Mouse (Mus musculus) forebrain, embryonic 14.5 days (tissue): ENCODE measurements around the gene Lgals7. TPM values are rescaled to one million over a fixed set of nuclear protein-coding genes. Genes with fewer than 3 reads are reported as not detected.
"Not testable (repeated sequence)": the region's sequence is repeated elsewhere in the genome, so short reads cannot be mapped to it uniquely, and the experiment has no call there.

Experiments used
- ATAC-seq: fragments of 200-750 bp; cut with Nextera tagmentation; 2 replicates; pipeline ENCODE4 v1.8.0; 2017; ENCODE audit warnings: mild to moderate bottlenecking, moderate library complexity
- DNase-seq: peaks from one replicate; pipeline ENCODE4 v3.0.0-alpha.2; 2015; ENCODE audit warnings: low spot score
- H3K27ac ChIP-seq: fragments of 300-500 bp; sonication (generic); 2 replicates; pipeline ENCODE4 v1.5.1; 2014; ENCODE audit warnings: low read depth, mild to moderate bottlenecking, control low read depth, low read length, moderate library complexity
- H3K27me3 ChIP-seq: fragments of 300-500 bp; sonication (generic); replicated peaks from 2 replicates; pipeline ENCODE4 v1.6.1; 2014; ENCODE audit warnings: low read length, control low read depth, mixed read lengths; ENCODE audit not compliant: control insufficient read depth, insufficient read depth
- H3K36me3 ChIP-seq: fragments of 300-500 bp; sonication (generic); 2 replicates; pipeline ENCODE4 v1.6.1; 2014; ENCODE audit warnings: low read length, control low read depth; ENCODE audit not compliant: control insufficient read depth, insufficient read depth
- H3K4me1 ChIP-seq: fragments of 300-500 bp; sonication (generic); 2 replicates; pipeline ENCODE4 v1.6.1; 2014; ENCODE audit warnings: antibody characterized with exemption, low read length, control low read depth; ENCODE audit not compliant: control insufficient read depth, insufficient read depth
- H3K4me2 ChIP-seq: fragments of 300-500 bp; sonication (generic); 2 replicates; pipeline ENCODE4 v1.6.1; 2014; ENCODE audit warnings: mild to moderate bottlenecking, control low read depth, low read length
- H3K4me3 ChIP-seq: fragments of 300-500 bp; sonication (generic); 2 replicates; pipeline ENCODE4 v1.5.1; 2014; ENCODE audit warnings: low read depth, low read length, control low read depth
- H3K9ac ChIP-seq: fragments of 300-500 bp; sonication (generic); 2 replicates; pipeline ENCODE4 v1.6.1; 2014; ENCODE audit warnings: mild to moderate bottlenecking, low read length, control low read depth, moderate library complexity
- H3K9me3 ChIP-seq: fragments of 300-500 bp; sonication (generic); replicated peaks from 2 replicates; pipeline ENCODE4 v1.6.1; 2016; ENCODE audit warnings: low read length, control low read depth, mixed read lengths; ENCODE audit not compliant: control insufficient read depth
- WGBS: fragments of 180-500 bp; shearing (Covaris S2); extraction: QIAGEN DNeasy Blood & Tissue Kit; methylation state at CpG from one replicate; pipeline ENCODE4 v1.1.7; 2014; 5-methylcytosine and 5-hydroxymethylcytosine counted together
- polyA plus RNA-seq: library from polyadenylated mRNA; unstranded; fragments of >200 nt; fragmentation: Nextera tagmentation; extraction: Ambion mirVana; gene quantifications from 2 replicates; pipeline ENCODE4 v1.2.1, GENCODE M21; 2014

Gene Lgals7
- polyA plus RNA-seq, 1 experiment from 2014 or later = 4.2 TPM

DNA sequence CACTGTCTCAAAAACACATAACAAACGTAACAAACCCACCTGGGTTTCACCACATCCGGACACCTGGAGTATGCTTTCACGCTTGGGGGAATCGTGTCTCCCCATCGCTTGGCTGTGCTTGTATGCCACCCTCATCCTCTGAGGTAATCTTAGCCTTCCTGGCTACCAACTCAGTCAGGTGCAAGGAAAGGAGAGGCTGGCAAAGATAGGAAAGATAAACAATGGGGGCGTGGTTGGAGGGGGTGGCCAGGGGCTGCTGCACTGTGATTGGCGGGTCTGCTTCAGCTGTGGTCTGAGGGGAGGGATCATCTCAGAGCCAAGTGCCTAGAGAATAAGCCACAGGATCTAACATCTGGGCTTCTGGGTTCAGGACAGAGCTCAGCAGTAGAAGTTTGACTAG lies 16.0 kb downstream of the Lgals7 start:
- no peak overlapping the region for H3K4me2 ChIP-seq
- H3K9me3 ChIP-seq = no peaks in the 10 kb centered on the region
- H3K27ac ChIP-seq = no peak overlapping the region
- WGBS = 75% methylated on average over 7 of the region's 7 CpGs
- H3K4me3 ChIP-seq = no peak overlapping the region
- H3K36me3 ChIP-seq = no peaks in the 10 kb centered on the region
- no peak overlapping the region for H3K9ac ChIP-seq
- H3K27me3 ChIP-seq = no peaks in the 10 kb centered on the region
- DNase-seq (no peak), ATAC-seq (no peak)
- H3K4me1 ChIP-seq = no peaks in the 10 kb centered on the region

DNA sequence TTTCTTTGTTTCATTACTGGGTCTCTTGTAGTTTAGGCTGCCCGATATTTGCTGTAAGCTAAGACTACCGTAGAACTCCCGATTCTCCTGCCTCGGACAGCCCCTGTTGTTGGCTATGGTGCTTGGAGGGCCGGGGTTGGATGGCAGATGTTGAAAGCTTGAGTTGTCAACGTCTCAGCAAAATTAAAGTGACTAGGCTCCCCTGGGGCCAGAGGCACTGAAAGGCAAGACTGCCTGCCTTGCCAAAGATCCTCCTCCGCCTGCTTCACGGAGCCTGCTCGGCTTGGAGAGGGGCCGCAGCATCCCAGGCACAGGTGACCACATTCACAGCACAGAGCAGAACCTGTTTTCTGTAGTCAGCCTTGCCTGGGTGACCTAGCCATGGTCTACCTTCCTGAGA lies 16.9 kb downstream of the Lgals7 start:
- H3K4me2 ChIP-seq = no peak overlapping the region
- ATAC-seq (no peak), DNase-seq (no peak)
- no peaks in the 10 kb centered on the region for H3K4me1 ChIP-seq
- no peaks in the 10 kb centered on the region for H3K36me3 ChIP-seq
- H3K4me3 ChIP-seq = no peak overlapping the region
- 82% methylated on average over 10 of the region's 10 CpGs for WGBS
- H3K27ac ChIP-seq = no peak overlapping the region
- no peaks in the 10 kb centered on the region for H3K27me3 ChIP-seq
- H3K9me3 ChIP-seq = no peaks in the 10 kb centered on the region
- H3K9ac ChIP-seq = no peak overlapping the region

DNA sequence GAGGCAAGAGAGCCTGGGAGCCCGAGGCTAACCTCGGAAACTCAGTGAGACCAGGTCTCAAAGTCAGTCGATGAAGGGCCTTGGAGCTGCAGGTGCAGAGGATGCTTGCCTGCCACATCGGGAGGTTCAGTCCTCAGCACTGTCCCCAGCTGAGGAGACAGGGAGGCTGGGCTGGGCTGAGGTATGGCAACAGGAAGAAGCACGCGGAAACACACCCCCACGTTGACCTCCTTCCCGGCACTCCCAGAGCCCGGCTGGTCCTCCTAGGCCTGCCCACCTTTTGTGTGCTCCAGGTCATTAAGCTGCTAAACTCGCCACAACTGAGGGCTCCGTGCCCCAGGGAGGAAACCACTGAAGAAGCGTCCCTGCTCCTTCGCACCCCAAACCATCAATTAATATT lies 17.5 kb downstream of the Lgals7 start, which contains the start of gene Capn12:
Gene Capn12 (plus strand): TSS at position 224 of the 400 bp plus-strand sequence.
- no peak within 1 kb of the TSS for H3K4me2 ChIP-seq
- H3K27me3 ChIP-seq = no peaks in the 10 kb centered on the region
- H3K36me3 ChIP-seq = no peaks in the 10 kb centered on the region
- DNase-seq (no peak), ATAC-seq (no peak)
- no peaks in the 10 kb centered on the region for H3K9me3 ChIP-seq
- no peak within 1 kb of the TSS for H3K9ac ChIP-seq
- H3K4me1 ChIP-seq = no peaks in the 10 kb centered on the region
- no peak within 1 kb of the TSS for H3K4me3 ChIP-seq
- WGBS = 32% methylated on average over 13 of the region's 13 CpGs
- no peak within 1 kb of the TSS for H3K27ac ChIP-seq

DNA sequence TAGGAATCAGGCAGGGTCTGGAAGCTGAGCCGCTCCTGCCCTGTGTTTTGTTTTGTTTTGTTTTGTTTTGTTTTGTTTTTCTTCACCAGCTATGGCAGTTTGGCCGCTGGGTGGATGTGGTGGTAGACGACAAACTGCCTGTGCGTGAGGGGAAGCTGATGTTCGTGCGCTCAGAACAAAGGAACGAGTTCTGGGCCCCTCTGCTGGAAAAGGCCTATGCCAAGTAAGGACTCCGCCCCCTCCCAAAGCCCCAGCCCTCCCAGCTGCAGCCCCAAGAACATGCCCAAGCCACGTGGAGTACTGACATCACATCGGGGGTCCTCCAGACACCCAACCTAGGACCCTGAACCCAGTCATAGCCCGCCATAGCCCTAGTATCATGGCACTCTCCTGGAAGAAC lies 19.4 kb downstream of the Lgals7 start:
- no peak for ATAC-seq

DNA sequence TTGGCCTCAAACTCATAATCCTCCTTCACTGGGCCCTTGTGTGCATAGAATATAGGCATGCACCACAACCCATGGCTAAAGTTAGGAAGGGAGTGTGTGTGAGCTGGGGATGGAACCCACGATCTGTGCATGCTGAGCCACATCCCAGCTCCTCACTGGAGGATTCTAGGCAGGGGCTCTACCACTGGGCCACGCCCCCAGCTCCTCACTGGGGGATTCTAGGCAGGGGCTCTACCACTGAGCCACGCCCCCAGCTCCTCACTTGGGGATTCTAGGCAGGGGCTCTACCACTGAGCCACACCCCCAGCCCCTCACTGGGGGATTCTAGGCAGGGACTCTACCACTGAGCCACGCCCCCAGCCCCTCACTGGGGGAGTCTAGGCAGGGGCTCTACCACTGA lies 20.1 kb downstream of the Lgals7 start:
- not testable (repeated sequence) for H3K9me3 ChIP-seq, H3K4me3 ChIP-seq, DNase-seq, H3K36me3 ChIP-seq, H3K9ac ChIP-seq, ATAC-seq, H3K27ac ChIP-seq, H3K4me1 ChIP-seq, H3K4me2 ChIP-seq
- WGBS = 94% methylated on average over 4 of the region's 4 CpGs
- peaks cover 14% of the 10 kb centered on the region for H3K27me3 ChIP-seq

More for the DNA sequence above, 19.4 kb downstream of the Lgals7 start:
- H3K4me2 ChIP-seq = no peak overlapping the region
- H3K4me1 ChIP-seq = no peaks in the 10 kb centered on the region
- H3K9me3 ChIP-seq = no peaks in the 10 kb centered on the region
- no peak overlapping the region for H3K9ac ChIP-seq
- no peaks in the 10 kb centered on the region for H3K36me3 ChIP-seq
- WGBS = 63% methylated on average over 11 of the region's 11 CpGs
- no peak for DNase-seq
- H3K27me3 ChIP-seq = peaks cover 9% of the 10 kb centered on the region
- H3K4me3 ChIP-seq = no peak overlapping the region
- no peak overlapping the region for H3K27ac ChIP-seq

DNA sequence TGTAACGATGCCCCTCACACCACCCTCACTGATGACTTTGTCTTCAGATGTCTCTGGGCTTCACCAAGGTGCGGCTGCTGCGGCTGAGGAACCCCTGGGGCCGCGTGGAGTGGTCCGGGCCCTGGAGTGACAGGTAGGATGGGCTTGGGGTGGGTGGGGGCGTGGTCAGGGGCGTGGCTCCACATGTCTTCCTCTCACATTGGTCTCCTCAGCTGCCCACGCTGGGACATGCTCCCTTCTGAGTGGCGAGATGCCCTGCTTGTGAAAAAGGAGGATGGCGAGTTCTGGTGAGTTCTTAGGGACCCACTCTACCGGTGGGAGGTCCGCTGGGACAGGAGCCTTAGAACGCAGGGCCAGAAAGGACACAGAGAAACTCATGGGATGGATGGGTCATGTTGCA lies 22.8 kb downstream of the Lgals7 start:
- no peak overlapping the region for H3K4me2 ChIP-seq
- no peak overlapping the region for H3K9ac ChIP-seq
- H3K27ac ChIP-seq = no peak overlapping the region
- DNase-seq = no peak
- H3K4me3 ChIP-seq = no peak overlapping the region
- H3K36me3 ChIP-seq = peaks cover 10% of the 10 kb centered on the region; the same call in 1 of the 2 replicates
- 20% methylated on average over 14 of the region's 14 CpGs for WGBS
- ATAC-seq = no peak
- peaks cover 18% of the 10 kb centered on the region for H3K27me3 ChIP-seq
- no peaks in the 10 kb centered on the region for H3K4me1 ChIP-seq
- no peaks in the 10 kb centered on the region for H3K9me3 ChIP-seq

DNA sequence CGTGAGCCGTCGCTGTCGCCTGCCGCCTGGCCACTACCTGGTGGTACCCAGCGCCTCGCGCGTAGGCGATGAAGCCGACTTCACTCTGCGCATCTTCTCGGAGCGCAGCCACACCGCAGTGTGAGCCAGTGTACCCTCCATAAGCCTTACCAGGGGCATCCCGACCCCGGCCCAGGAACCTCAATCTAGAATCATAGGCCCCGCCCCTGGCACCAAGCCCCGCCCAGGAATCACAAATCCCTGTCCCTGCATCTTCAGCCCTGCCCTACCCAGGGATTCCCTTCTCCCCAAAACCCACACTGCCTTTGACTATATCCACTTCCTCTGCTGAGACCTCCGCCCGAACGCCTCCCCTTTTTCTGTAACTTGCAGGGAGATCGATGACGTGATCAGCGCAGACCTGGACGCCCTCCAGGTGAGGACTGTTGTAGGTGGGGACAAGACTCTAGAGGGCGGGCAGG lies 25.1 kb downstream of the Lgals7 start:
- no peaks in the 10 kb centered on the region for H3K9me3 ChIP-seq
- peak overlapping the region; percentile 23 for H3K4me3 ChIP-seq
- peak overlapping the region; percentile 50 for H3K9ac ChIP-seq
- H3K4me1 ChIP-seq = no peaks in the 10 kb centered on the region
- WGBS = 2% methylated on average over 27 of the region's 27 CpGs
- H3K27ac ChIP-seq = no peak overlapping the region
- DNase-seq (peak; percentile 19), ATAC-seq (peak; percentile 45)
- peaks cover 30% of the 10 kb centered on the region for H3K36me3 ChIP-seq
- peaks cover 18% of the 10 kb centered on the region for H3K27me3 ChIP-seq
- peak overlapping the region; percentile 50 for H3K4me2 ChIP-seq

DNA sequence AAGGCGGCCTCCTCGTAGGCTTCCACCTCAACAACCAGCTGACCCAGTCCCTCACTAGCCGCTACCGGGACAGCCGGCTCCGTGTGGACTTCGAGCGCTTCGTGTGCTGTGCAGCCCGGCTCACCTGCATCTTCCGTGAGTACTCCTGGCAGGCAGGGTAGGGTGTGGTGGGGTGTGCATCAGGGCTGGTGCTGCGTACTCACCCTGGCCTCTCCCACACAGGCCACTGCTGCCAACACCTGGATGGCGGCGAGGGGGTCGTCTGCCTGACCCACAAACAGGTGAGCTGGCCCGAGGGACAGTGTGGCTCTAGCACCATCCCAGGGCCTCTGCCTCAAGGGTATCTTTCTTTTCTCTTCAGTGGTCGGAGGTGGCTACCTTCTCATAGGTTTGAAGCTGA lies 28.9 kb downstream of the Lgals7 start:
- 96% methylated on average over 17 of the region's 17 CpGs for WGBS
- Histone ChIP-seq H3K27ac (no peak overlapping the region), H3K4me2 (no peak overlapping the region), H3K36me3 (peaks cover 69% of the 10 kb centered on the region), H3K4me1 (no peaks in the 10 kb centered on the region), H3K27me3 (peaks cover 14% of the 10 kb centered on the region), H3K9ac (no peak overlapping the region), H3K9me3 (no peaks in the 10 kb centered on the region), H3K4me3 (no peak overlapping the region)
- ATAC-seq = no peak
- DNase-seq = no peak

DNA sequence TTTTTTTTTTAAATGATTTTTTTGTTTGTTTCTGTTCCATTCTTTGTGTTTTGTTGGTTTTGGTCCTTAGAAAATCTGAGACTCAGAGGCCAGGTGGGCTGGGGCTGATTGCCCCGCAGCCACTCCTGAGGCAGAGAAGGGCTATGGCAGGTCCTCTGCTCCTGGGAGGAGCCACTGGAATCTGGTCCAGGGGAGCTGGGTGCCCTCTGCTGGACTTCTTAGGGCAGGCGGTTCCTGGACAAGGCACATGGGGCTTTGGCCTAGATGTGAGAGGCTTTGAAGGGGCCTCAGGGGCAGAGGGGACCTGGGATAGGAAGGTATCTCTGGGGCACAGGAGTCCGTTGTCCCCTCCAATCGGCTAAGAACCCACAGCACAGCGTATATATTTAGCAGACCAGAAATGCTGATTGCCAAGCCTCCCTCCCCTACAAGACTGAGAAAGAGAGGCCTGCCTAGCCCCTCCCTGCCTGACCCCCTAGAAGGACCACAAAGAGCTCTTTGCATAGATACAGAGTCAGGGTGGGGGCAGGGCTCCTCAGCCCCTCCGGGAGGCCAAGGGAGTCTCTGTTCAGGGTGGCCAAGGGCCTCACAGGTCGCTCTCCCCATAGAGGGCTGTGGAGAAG lies 30.1 kb downstream of the Lgals7 start:
- no peak overlapping the region for H3K9ac ChIP-seq
- DNase-seq (peak; percentile 42), ATAC-seq (no peak)
- H3K9me3 ChIP-seq = no peaks in the 10 kb centered on the region
- no peaks in the 10 kb centered on the region for H3K4me1 ChIP-seq
- peaks cover 80% of the 10 kb centered on the region for H3K36me3 ChIP-seq
- H3K4me3 ChIP-seq = no peak overlapping the region
- H3K27me3 ChIP-seq = 0 out of 2 replicates have a peak, but pooled peaks cover 4% of the 10 kb centered on the region
- H3K27ac ChIP-seq = no peak overlapping the region
- H3K4me2 ChIP-seq = no peak overlapping the region
- WGBS = 61% methylated on average over 7 of the region's 7 CpGs
